Mouse (Mus musculus) olfactory bulb, adult 2 months (tissue): ENCODE measurements at regions not wholly inside any gene's neighbourhood (a gene's known extent, or its start where the extent isn't known, plus 50 kb on each side); places are given as distances from the start of the nearest gene placed in this dataset.

ENCODE experiments used
- H3K27ac ChIP-seq: fragments of 200-500 bp; 2 replicates; pipeline ENCODE4 v1.5.1; 2012; ENCODE audit warnings: low read depth, low read length; ENCODE audit not compliant: insufficient read depth
- H3K4me1 ChIP-seq: fragments of 200-500 bp; 2 replicates; pipeline ENCODE4 v1.6.1; 2012; ENCODE audit warnings: low read length; ENCODE audit not compliant: control insufficient read depth, insufficient read depth
- H3K4me3 ChIP-seq: fragments of 200-500 bp; 2 replicates; pipeline ENCODE4 v1.5.1; 2012; ENCODE audit warnings: mild to moderate bottlenecking, low read depth, low read length, moderate library complexity; ENCODE audit not compliant: insufficient read depth
- CTCF ChIP-seq: fragments of 200-500 bp; IDR thresholded peaks from 2 replicates; pipeline ENCODE4 v1.5.1; 2012; ENCODE audit warnings: low read depth, mild to moderate bottlenecking, low read length, moderate library complexity; ENCODE audit not compliant: insufficient read depth
- POLR2A ChIP-seq: fragments of 200-500 bp; IDR thresholded peaks from 2 replicates; pipeline ENCODE4 v1.6.1; 2012; ENCODE audit warnings: mild to moderate bottlenecking, low read depth, low read length, moderate library complexity; ENCODE audit not compliant: insufficient read depth
- WGBS: fragments of 180-500 bp; shearing (Covaris S2); methylation state at CpG from one replicate; pipeline ENCODE4 v1.1.7; 2018; 5-methylcytosine and 5-hydroxymethylcytosine counted together

- 76% methylated on average over 6 of the region's 6 CpGs for WGBS
- Histone ChIP-seq H3K4me1 (no peaks in the 10 kb centered on the region), H3K4me3 (no peak overlapping the region), H3K27ac (no peak overlapping the region)
- TF ChIP-seq CTCF, result no peak
- no peak for TF ChIP-seq POLR2A
Measured at GRCm38 (mm10) chr17:4813666-4814065, 180.5 kb upstream of the Arid1b start.

GRCm38 (mm10) chr17:4825221-4825895 is 168.8 kb upstream of the Arid1b start:
- H3K4me3 ChIP-seq, result no peak overlapping the region
- H3K4me1 ChIP-seq, result no peaks in the 10 kb centered on the region
- H3K27ac ChIP-seq, result no peak overlapping the region
- 88% methylated on average over 8 of the region's 8 CpGs for WGBS
- TF ChIP-seq CTCF (no peak), POLR2A (no peak)

GRCm38 (mm10) chr17:4834065-4834464 is 160.1 kb upstream of the Arid1b start:
- H3K4me1 ChIP-seq, result no peaks in the 10 kb centered on the region
- WGBS, result 84% methylated on average over 7 of the region's 7 CpGs
- TF ChIP-seq POLR2A, result no peak
- TF ChIP-seq CTCF, result no peak
- no peak overlapping the region for H3K27ac ChIP-seq
- H3K4me3 ChIP-seq, result no peak overlapping the region

GRCm38 (mm10) chr17:4834571-4834970 is 159.6 kb upstream of the Arid1b start:
- H3K27ac ChIP-seq, result no peak overlapping the region
- H3K4me3 ChIP-seq, result no peak overlapping the region
- TF ChIP-seq POLR2A (no peak), CTCF (no peak)
- WGBS, result 61% methylated on average over 7 of the region's 7 CpGs
- H3K4me1 ChIP-seq, result no peaks in the 10 kb centered on the region

- TF ChIP-seq POLR2A, result no peak
- TF ChIP-seq CTCF, result no peak
- WGBS, result 72% methylated on average over 8 of the region's 8 CpGs
- Histone ChIP-seq H3K27ac (no peak overlapping the region; the same call in 1 of the 2 replicates), H3K4me1 (no peaks in the 10 kb centered on the region), H3K4me3 (no peak overlapping the region)
Measured at GRCm38 (mm10) chr17:4835065-4835705, 158.9 kb upstream of the Arid1b start.

- H3K4me1 ChIP-seq, result no peaks in the 10 kb centered on the region
- no peak overlapping the region for H3K27ac ChIP-seq
- no peak overlapping the region for H3K4me3 ChIP-seq
- 88% methylated on average over 3 of the region's 3 CpGs for WGBS
- TF ChIP-seq CTCF (no peak), POLR2A (no peak)
Measured at GRCm38 (mm10) chr17:4840123-4840522, 154.0 kb upstream of the Arid1b start.

GRCm38 (mm10) chr17:4858304-4858703 is 135.8 kb upstream of the Arid1b start:
- 88% methylated on average over 3 of the region's 3 CpGs for WGBS
- Histone ChIP-seq H3K4me3 (no peak overlapping the region), H3K27ac (no peak overlapping the region), H3K4me1 (peaks cover 2% of the 10 kb centered on the region; the same call in 1 of the 2 replicates)
- no peak for TF ChIP-seq POLR2A

- TF ChIP-seq CTCF (no peak), POLR2A (no peak)
- H3K27ac ChIP-seq, result peak overlapping the region; percentile 42; the same call in 1 of the 2 replicates
- 63% methylated on average over 10 of the region's 10 CpGs for WGBS
- peaks cover 15% of the 10 kb centered on the region for H3K4me1 ChIP-seq
- H3K4me3 ChIP-seq, result no peak overlapping the region
Measured at GRCm38 (mm10) chr17:4864901-4865300, 129.2 kb upstream of the Arid1b start.

- H3K27ac ChIP-seq, result peak overlapping the region; percentile 92
Measured at GRCm38 (mm10) chr17:4865621-4866020, 128.5 kb upstream of the Arid1b start.

More at GRCm38 (mm10) chr17:4865621-4866020, 128.5 kb upstream of the Arid1b start:
- H3K4me1 ChIP-seq, result peaks cover 15% of the 10 kb centered on the region
- no peak overlapping the region for H3K4me3 ChIP-seq
- 5% methylated on average over 10 of the region's 10 CpGs for WGBS
- TF ChIP-seq POLR2A, result no peak
- no peak for TF ChIP-seq CTCF
